Mouse (Mus musculus): Measurements from ENCODE around the gene Emc3. TPM values are rescaled to one million over a fixed set of nuclear protein-coding genes. Genes with fewer than 3 reads are reported as not detected.
A peak's percentile ranks its signal among the peaks of the same experiment; 100 is the strongest.

The Emc3 gene
- polyA plus RNA-seq, 1 experiment: 30.2 TPM

GRCm38 (mm10) chr6:113473715-113474114 lies 57.7 kb downstream of the Emc3 start:
- Histone ChIP-seq H3K27ac (ENCODE audit: control insufficient read depth, insufficient read depth, low read depth, low read length, poor library complexity) (no peak overlapping the region), H3K4me3 (replicated peaks; ENCODE audit: control insufficient read depth, low read depth, low read length) (no peak overlapping the region), H3K4me1 (ENCODE audit: control insufficient read depth, insufficient read depth, low read length) (peaks cover 4% of the 10 kb centered on the region)
- TF ChIP-seq POLR2A (IDR thresholded peaks at IDR 0.05; ENCODE audit: borderline replicate concordance, control insufficient read depth, low read depth, low read length) (no peak), CTCF (IDR thresholded peaks at IDR 0.05; ENCODE audit: control insufficient read depth, insufficient read depth, low read length) (no peak)
- WGBS: 78% methylated on average over 6 of the region's 6 CpGs

- no peak overlapping the region for H3K4me3 ChIP-seq (replicated peaks; ENCODE audit: control insufficient read depth, low read depth, low read length)
- H3K4me1 ChIP-seq (ENCODE audit: control insufficient read depth, insufficient read depth, low read length): peaks cover 4% of the 10 kb centered on the region
- 26% methylated on average over 2 of the region's 2 CpGs for WGBS
- H3K27ac ChIP-seq (ENCODE audit: control insufficient read depth, insufficient read depth, low read depth, low read length, poor library complexity): no peak overlapping the region
- TF ChIP-seq CTCF (IDR thresholded peaks at IDR 0.05; ENCODE audit: control insufficient read depth, insufficient read depth, low read length): no peak
- no peak for TF ChIP-seq POLR2A (IDR thresholded peaks at IDR 0.05; ENCODE audit: borderline replicate concordance, control insufficient read depth, low read depth, low read length)
Measured at GRCm38 (mm10) chr6:113473246-113473645, 58.2 kb downstream of the Emc3 start.

- Histone ChIP-seq H3K4me3 (replicated peaks; ENCODE audit: control insufficient read depth, low read depth, low read length) (no peak overlapping the region), H3K27ac (ENCODE audit: control insufficient read depth, insufficient read depth, low read depth, low read length, poor library complexity) (no peak overlapping the region; the same call in 1 of the 2 replicates), H3K4me1 (ENCODE audit: control insufficient read depth, insufficient read depth, low read length) (peaks cover 4% of the 10 kb centered on the region)
- 75% methylated on average over 10 of the region's 10 CpGs for WGBS
- TF ChIP-seq POLR2A (IDR thresholded peaks at IDR 0.05; ENCODE audit: borderline replicate concordance, control insufficient read depth, low read depth, low read length): no peak
- TF ChIP-seq CTCF (IDR thresholded peaks at IDR 0.05; ENCODE audit: control insufficient read depth, insufficient read depth, low read length): no peak
Measured at GRCm38 (mm10) chr6:113472061-113472460, 59.4 kb downstream of the Emc3 start.

GRCm38 (mm10) chr6:113471297-113471936 lies 60.0 kb downstream of the Emc3 start, which contains the start of gene Il17rc:
Gene Il17rc (plus strand): TSS chr6:113471427.
- TF ChIP-seq CTCF (IDR thresholded peaks at IDR 0.05; ENCODE audit: control insufficient read depth, insufficient read depth, low read length) (no peak), POLR2A (IDR thresholded peaks at IDR 0.05; ENCODE audit: borderline replicate concordance, control insufficient read depth, low read depth, low read length) (no peak)
- 81% methylated on average over 12 of the region's 12 CpGs for WGBS
- no peak within 1 kb of the TSS; the same call in 1 of the 2 replicates for H3K27ac ChIP-seq (ENCODE audit: control insufficient read depth, insufficient read depth, low read depth, low read length, poor library complexity)
- no peak within 1 kb of the TSS for H3K4me3 ChIP-seq (replicated peaks; ENCODE audit: control insufficient read depth, low read depth, low read length)
- H3K4me1 ChIP-seq (ENCODE audit: control insufficient read depth, insufficient read depth, low read length): peaks cover 4% of the 10 kb centered on the region

GRCm38 (mm10) chr6:113469432-113469831 lies 62.0 kb downstream of the Emc3 start:
- Histone ChIP-seq H3K4me1 (ENCODE audit: control insufficient read depth, insufficient read depth, low read length) (peaks cover 4% of the 10 kb centered on the region), H3K27ac (ENCODE audit: control insufficient read depth, insufficient read depth, low read depth, low read length, poor library complexity) (no peak overlapping the region), H3K4me3 (replicated peaks; ENCODE audit: control insufficient read depth, low read depth, low read length) (peak overlapping the region; percentile 29)
- TF ChIP-seq POLR2A (IDR thresholded peaks at IDR 0.05; ENCODE audit: borderline replicate concordance, control insufficient read depth, low read depth, low read length): no peak
- TF ChIP-seq CTCF (IDR thresholded peaks at IDR 0.05; ENCODE audit: control insufficient read depth, insufficient read depth, low read length): peak; percentile 88
- whole genome bisulfite sequencing: 8% methylated on average over 31 of the region's 31 CpGs

- H3K27ac ChIP-seq (ENCODE audit: control insufficient read depth, insufficient read depth, low read depth, low read length, poor library complexity): no peak overlapping the region
- 11% methylated on average over 9 of the region's 9 CpGs for WGBS
- no peak overlapping the region for H3K4me3 ChIP-seq (replicated peaks; ENCODE audit: control insufficient read depth, low read depth, low read length)
Measured at GRCm38 (mm10) chr6:113469021-113469420, 62.4 kb downstream of the Emc3 start.

GRCm38 (mm10) chr6:113468512-113468911 lies 62.9 kb downstream of the Emc3 start:
- peaks cover 4% of the 10 kb centered on the region for H3K4me1 ChIP-seq (ENCODE audit: control insufficient read depth, insufficient read depth, low read length)
- 64% methylated on average over 3 of the region's 3 CpGs for WGBS
- TF ChIP-seq CTCF (IDR thresholded peaks at IDR 0.05; ENCODE audit: control insufficient read depth, insufficient read depth, low read length): no peak

More at GRCm38 (mm10) chr6:113469021-113469420, 62.4 kb downstream of the Emc3 start:
- peak; percentile 82 for TF ChIP-seq CTCF (IDR thresholded peaks at IDR 0.05; ENCODE audit: control insufficient read depth, insufficient read depth, low read length)
- TF ChIP-seq POLR2A (IDR thresholded peaks at IDR 0.05; ENCODE audit: borderline replicate concordance, control insufficient read depth, low read depth, low read length): no peak
- peaks cover 4% of the 10 kb centered on the region for H3K4me1 ChIP-seq (ENCODE audit: control insufficient read depth, insufficient read depth, low read length)

GRCm38 (mm10) chr6:113465602-113466001 lies 65.8 kb downstream of the Emc3 start:
- no peak overlapping the region for H3K27ac ChIP-seq (ENCODE audit: control insufficient read depth, insufficient read depth, low read depth, low read length, poor library complexity)
- WGBS: 76% methylated on average over 5 of the region's 5 CpGs
- TF ChIP-seq POLR2A (IDR thresholded peaks at IDR 0.05; ENCODE audit: borderline replicate concordance, control insufficient read depth, low read depth, low read length): no peak
- H3K4me1 ChIP-seq (ENCODE audit: control insufficient read depth, insufficient read depth, low read length): peaks cover 4% of the 10 kb centered on the region
- H3K4me3 ChIP-seq (replicated peaks; ENCODE audit: control insufficient read depth, low read depth, low read length): no peak overlapping the region

More at GRCm38 (mm10) chr6:113468512-113468911, 62.9 kb downstream of the Emc3 start:
- H3K27ac ChIP-seq (ENCODE audit: control insufficient read depth, insufficient read depth, low read depth, low read length, poor library complexity): no peak overlapping the region
- H3K4me3 ChIP-seq (replicated peaks; ENCODE audit: control insufficient read depth, low read depth, low read length): no peak overlapping the region

Other genes starting within 250 kb of the Emc3 start
- gene Cpne9, start 249.3 kb downstream of the Emc3 start, polyA plus RNA-seq (2011; ENCODE audit: insufficient read depth, insufficient read length, low replicate concordance, missing spikeins): 1.1 TPM in 1 of 2 replicates, not detected in the other
- 27.5 and 38.2 TPM in 2 replicates for gene Brpf1, start 224.5 kb downstream of the Emc3 start, polyA plus RNA-seq (2011; ENCODE audit: insufficient read depth, insufficient read length, low replicate concordance, missing spikeins)
- 1.5 and 4.4 TPM in 2 replicates for gene Ogg1, start 204.7 kb downstream of the Emc3 start, polyA plus RNA-seq (2011; ENCODE audit: insufficient read depth, insufficient read length, low replicate concordance, missing spikeins)
- 16.0 and 28.6 TPM in 2 replicates for gene Camk1, start 187.7 kb downstream of the Emc3 start, polyA plus RNA-seq (2011; ENCODE audit: insufficient read depth, insufficient read length, low replicate concordance, missing spikeins)
- 12.0 and 21.6 TPM in 2 replicates for gene Tada3, start 153.8 kb downstream of the Emc3 start, polyA plus RNA-seq (2011; ENCODE audit: insufficient read depth, insufficient read length, low replicate concordance, missing spikeins)
- 136 and 195 TPM in 2 replicates for gene Arpc4, start 153.5 kb downstream of the Emc3 start, polyA plus RNA-seq (2011; ENCODE audit: insufficient read depth, insufficient read length, low replicate concordance, missing spikeins)
- gene Ttll3, start 142.4 kb downstream of the Emc3 start, polyA plus RNA-seq (2011; ENCODE audit: insufficient read depth, insufficient read length, low replicate concordance, missing spikeins): 11.9 and 27.7 TPM in 2 replicates
- 8.6 and 8.7 TPM in 2 replicates for gene Rpusd3, start 112.3 kb downstream of the Emc3 start, polyA plus RNA-seq (2011; ENCODE audit: insufficient read depth, insufficient read length, low replicate concordance, missing spikeins)
- gene Cidec, start 95.9 kb downstream of the Emc3 start, polyA plus RNA-seq (2011; ENCODE audit: insufficient read depth, insufficient read length, low replicate concordance, missing spikeins): 3.2 TPM in 1 of 2 replicates, not detected in the other
- gene Jagn1, start 89.1 kb downstream of the Emc3 start, polyA plus RNA-seq (2011; ENCODE audit: insufficient read depth, insufficient read length, low replicate concordance, missing spikeins): 5.0 and 14.4 TPM in 2 replicates
- 4.7 and 10.0 TPM in 2 replicates for gene Il17re, start 73.2 kb downstream of the Emc3 start, polyA plus RNA-seq (2011; ENCODE audit: insufficient read depth, insufficient read length, low replicate concordance, missing spikeins)
- gene Il17rc, start 60.2 kb downstream of the Emc3 start, polyA plus RNA-seq (2011; ENCODE audit: insufficient read depth, insufficient read length, low replicate concordance, missing spikeins): not detected in 2 replicates
- gene Creld1, start 48.4 kb downstream of the Emc3 start, polyA plus RNA-seq (2011; ENCODE audit: insufficient read depth, insufficient read length, low replicate concordance, missing spikeins): 4.7 and 13.4 TPM in 2 replicates
- gene Prrt3, start 29.7 kb downstream of the Emc3 start, polyA plus RNA-seq (2011; ENCODE audit: insufficient read depth, insufficient read length, low replicate concordance, missing spikeins): 0.80 TPM in 1 of 2 replicates, not detected in the other
- 11.0 and 13.2 TPM in 2 replicates for gene Fancd2, start within 50 bp of the Emc3 start, polyA plus RNA-seq (2011; ENCODE audit: insufficient read depth, insufficient read length, low replicate concordance, missing spikeins)
- not detected in 2 replicates for gene Fancd2os, start 69.1 kb upstream of the Emc3 start, polyA plus RNA-seq (2011; ENCODE audit: insufficient read depth, insufficient read length, low replicate concordance, missing spikeins)
- 65.5 and 112 TPM in 2 replicates for gene Brk1, start 73.1 kb upstream of the Emc3 start, polyA plus RNA-seq (2011; ENCODE audit: insufficient read depth, insufficient read length, low replicate concordance, missing spikeins)
- 38.5 and 66.7 TPM in 2 replicates for gene Vhl, start 92.3 kb upstream of the Emc3 start, polyA plus RNA-seq (2011; ENCODE audit: insufficient read depth, insufficient read length, low replicate concordance, missing spikeins)
- 10.0 and 11.9 TPM in 2 replicates for gene Irak2, start 106.8 kb upstream of the Emc3 start, polyA plus RNA-seq (2011; ENCODE audit: insufficient read depth, insufficient read length, low replicate concordance, missing spikeins)
- 61.3 and 112 TPM in 2 replicates for gene Tatdn2, start 165.4 kb upstream of the Emc3 start, polyA plus RNA-seq (2011; ENCODE audit: insufficient read depth, insufficient read length, low replicate concordance, missing spikeins)
- not detected in 2 replicates for gene Ghrl, start 188.2 kb upstream of the Emc3 start, polyA plus RNA-seq (2011; ENCODE audit: insufficient read depth, insufficient read length, low replicate concordance, missing spikeins)
- 33.7 and 56.3 TPM in 2 replicates for gene Sec13, start 209.1 kb upstream of the Emc3 start, polyA plus RNA-seq (2011; ENCODE audit: insufficient read depth, insufficient read length, low replicate concordance, missing spikeins)

Measured in bone marrow, adult 2 months (tissue).